Mouse (Mus musculus): ENCODE measurements around the gene BC017158. TPM values are rescaled to one million over a fixed set of nuclear protein-coding genes. Genes with fewer than 3 reads are reported as not detected.

BC017158 gene
- polyA plus RNA-seq, 1 experiment from 2014 or later = 38.2 TPM

GRCm38 (mm10) chr7:128302151-128302550 is 4.2 kb upstream of the BC017158 start:
- H3K9ac ChIP-seq (ENCODE audit: low read depth, low read length) = no peak overlapping the region
- H3K36me3 ChIP-seq (ENCODE audit: control insufficient read depth, insufficient read depth, low read length) = no peaks in the 10 kb centered on the region
- whole genome bisulfite sequencing = 85% methylated on average over 3 of the region's 3 CpGs
- H3K4me1 ChIP-seq (replicated peaks; ENCODE audit: control insufficient read depth, insufficient read depth, low read length) = peaks cover 8% of the 10 kb centered on the region
- DNase-seq (ENCODE audit: low spot score) = no peak
- ATAC-seq (replicated peaks; ENCODE audit: low FRiP score) = no peak
- no peak overlapping the region; the same call in 1 of the 2 replicates for H3K4me3 ChIP-seq (ENCODE audit: low read depth, low read length)
- H3K27me3 ChIP-seq (replicated peaks; ENCODE audit: control insufficient read depth, insufficient read depth, low read length) = no peaks in the 10 kb centered on the region
- H3K4me2 ChIP-seq = peak overlapping the region; percentile 49
- H3K27ac ChIP-seq (ENCODE audit: low read depth, low read length) = no peak overlapping the region
- H3K9me3 ChIP-seq (ENCODE audit: control insufficient read depth, low read length) = no peaks in the 10 kb centered on the region

GRCm38 (mm10) chr7:128300952-128301351 is 3.0 kb upstream of the BC017158 start:
- no peaks in the 10 kb centered on the region for H3K36me3 ChIP-seq (ENCODE audit: control insufficient read depth, insufficient read depth, low read length)
- H3K27ac ChIP-seq (ENCODE audit: low read depth, low read length) = no peak overlapping the region; the same call in 1 of the 2 replicates
- H3K4me2 ChIP-seq = no peak overlapping the region
- H3K9ac ChIP-seq (ENCODE audit: low read depth, low read length) = no peak overlapping the region
- H3K4me1 ChIP-seq (replicated peaks; ENCODE audit: control insufficient read depth, insufficient read depth, low read length) = peaks cover 20% of the 10 kb centered on the region
- no peaks in the 10 kb centered on the region for H3K27me3 ChIP-seq (replicated peaks; ENCODE audit: control insufficient read depth, insufficient read depth, low read length)
- no peak overlapping the region for H3K4me3 ChIP-seq (ENCODE audit: low read depth, low read length)
- DNase-seq (ENCODE audit: low spot score) = no peak
- 74% methylated on average over 3 of the region's 3 CpGs for WGBS
- no peak for ATAC-seq (replicated peaks; ENCODE audit: low FRiP score)
- no peaks in the 10 kb centered on the region for H3K9me3 ChIP-seq (ENCODE audit: control insufficient read depth, low read length)

DNA sequence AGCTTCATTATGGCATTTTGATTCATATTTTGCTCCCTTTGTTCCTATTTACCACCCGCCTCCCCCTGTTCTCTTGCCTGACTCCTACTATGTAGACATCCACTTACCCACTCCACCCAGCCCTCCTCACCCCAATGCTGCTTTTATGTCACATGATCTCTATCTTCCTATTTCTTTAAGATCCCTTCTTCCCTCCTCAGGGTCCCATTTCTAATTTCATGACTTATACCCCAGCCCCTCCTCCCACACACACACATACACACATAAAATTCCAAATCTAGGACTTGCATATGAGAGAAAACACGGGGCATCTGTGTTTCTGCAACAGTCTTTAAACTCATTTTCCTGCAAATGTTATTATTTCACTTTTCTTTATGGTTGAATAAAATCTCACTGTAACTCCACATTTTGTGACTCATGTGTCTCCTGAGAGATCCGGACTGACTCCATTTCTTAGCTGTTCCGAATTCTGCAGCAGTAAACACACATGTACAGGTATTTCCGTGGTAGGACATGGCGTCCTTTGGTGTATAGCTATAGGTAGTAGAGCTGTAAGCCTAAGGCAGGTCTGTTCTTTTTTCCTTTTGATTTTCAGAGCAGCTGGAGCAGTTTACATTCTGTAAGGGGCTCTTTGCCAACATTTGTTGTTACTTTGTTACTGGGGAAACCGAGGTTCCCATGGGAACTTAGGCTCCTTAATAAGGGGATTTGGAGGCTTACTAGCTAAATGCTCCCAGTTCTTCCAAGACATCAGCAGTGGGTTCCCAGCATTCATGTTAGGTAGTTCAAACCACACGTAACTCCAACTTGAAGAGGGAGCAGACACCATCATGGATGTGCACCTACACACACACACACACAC is 742 bp upstream of the BC017158 start:
- peak overlapping the region; percentile 98 for H3K9ac ChIP-seq (ENCODE audit: low read depth, low read length)
- ATAC-seq (replicated peaks; ENCODE audit: low FRiP score) = peak; percentile 48; the same call in 1 of the 2 replicates
- DNase-seq (ENCODE audit: low spot score) = no peak
- WGBS = 81% methylated on average over 8 of the region's 8 CpGs
- H3K27ac ChIP-seq (ENCODE audit: low read depth, low read length) = peak overlapping the region; percentile 83
- no peaks in the 10 kb centered on the region for H3K27me3 ChIP-seq (replicated peaks; ENCODE audit: control insufficient read depth, insufficient read depth, low read length)
- peak overlapping the region; percentile 84 for H3K4me3 ChIP-seq (ENCODE audit: low read depth, low read length)
- H3K36me3 ChIP-seq (ENCODE audit: control insufficient read depth, insufficient read depth, low read length) = 0 out of 2 replicates have a peak, but pooled peaks cover 3% of the 10 kb centered on the region
- peaks cover 38% of the 10 kb centered on the region for H3K4me1 ChIP-seq (replicated peaks; ENCODE audit: control insufficient read depth, insufficient read depth, low read length)
- peak overlapping the region; percentile 95 for H3K4me2 ChIP-seq
- H3K9me3 ChIP-seq (ENCODE audit: control insufficient read depth, low read length) = no peaks in the 10 kb centered on the region

GRCm38 (mm10) chr7:128297291-128297616 is 716 bp downstream of the BC017158 start:
- peak overlapping the region; percentile 84 for H3K4me3 ChIP-seq (ENCODE audit: low read depth, low read length)
- H3K9me3 ChIP-seq (ENCODE audit: control insufficient read depth, low read length) = no peaks in the 10 kb centered on the region
- 27% methylated on average over 10 of the region's 10 CpGs for WGBS
- no peaks in the 10 kb centered on the region for H3K27me3 ChIP-seq (replicated peaks; ENCODE audit: control insufficient read depth, insufficient read depth, low read length)
- ATAC-seq (replicated peaks; ENCODE audit: low FRiP score) (peak; percentile 12; the same call in 1 of the 2 replicates), DNase-seq (ENCODE audit: low spot score) (peak; percentile 43)
- H3K36me3 ChIP-seq (ENCODE audit: control insufficient read depth, insufficient read depth, low read length) = 0 out of 2 replicates have a peak, but pooled peaks cover 3% of the 10 kb centered on the region
- H3K4me2 ChIP-seq = peak overlapping the region; percentile 95
- peaks cover 38% of the 10 kb centered on the region for H3K4me1 ChIP-seq (replicated peaks; ENCODE audit: control insufficient read depth, insufficient read depth, low read length)
- peak overlapping the region; percentile 83 for H3K27ac ChIP-seq (ENCODE audit: low read depth, low read length)
- peak overlapping the region; percentile 98 for H3K9ac ChIP-seq (ENCODE audit: low read depth, low read length)

DNA sequence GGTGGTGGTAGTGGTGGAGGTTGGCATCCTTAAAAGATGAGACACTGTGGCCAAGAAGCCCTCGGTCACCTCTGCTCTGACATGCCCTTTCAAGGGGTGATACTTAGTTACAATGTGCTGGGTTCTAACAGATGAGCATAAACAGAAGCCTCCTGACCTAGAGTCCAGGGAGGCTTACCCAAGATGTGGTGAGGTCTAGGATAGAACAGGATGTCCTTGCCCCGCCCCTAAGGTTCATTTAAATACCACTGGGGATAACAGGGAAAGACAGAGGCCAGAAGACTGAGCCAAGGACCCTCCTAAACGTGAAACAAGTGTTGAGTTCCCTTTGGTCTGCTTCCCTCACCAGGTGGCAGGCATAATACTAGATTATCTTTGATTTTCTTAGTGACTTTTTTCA is 1.5 kb downstream of the BC017158 start:
- ATAC-seq (replicated peaks; ENCODE audit: low FRiP score) (no peak), DNase-seq (ENCODE audit: low spot score) (no peak)
- Histone ChIP-seq H3K4me2 (peak overlapping the region; percentile 95), H3K36me3 (ENCODE audit: control insufficient read depth, insufficient read depth, low read length) (0 out of 2 replicates have a peak, but pooled peaks cover 3% of the 10 kb centered on the region), H3K27me3 (replicated peaks; ENCODE audit: control insufficient read depth, insufficient read depth, low read length) (no peaks in the 10 kb centered on the region), H3K9me3 (ENCODE audit: control insufficient read depth, low read length) (no peaks in the 10 kb centered on the region), H3K27ac (ENCODE audit: low read depth, low read length) (no peak overlapping the region), H3K9ac (ENCODE audit: low read depth, low read length) (peak overlapping the region; percentile 98), H3K4me1 (replicated peaks; ENCODE audit: control insufficient read depth, insufficient read depth, low read length) (peaks cover 38% of the 10 kb centered on the region), H3K4me3 (ENCODE audit: low read depth, low read length) (peak overlapping the region; percentile 84)
- whole genome bisulfite sequencing = 59% methylated on average over 3 of the region's 3 CpGs

GRCm38 (mm10) chr7:128294785-128295184 is 3.2 kb downstream of the BC017158 start:
- Histone ChIP-seq H3K36me3 (ENCODE audit: control insufficient read depth, insufficient read depth, low read length) (peaks cover 3% of the 10 kb centered on the region; the same call in 1 of the 2 replicates), H3K27ac (ENCODE audit: low read depth, low read length) (peak overlapping the region; percentile 6; the same call in 1 of the 2 replicates), H3K9ac (ENCODE audit: low read depth, low read length) (no peak overlapping the region), H3K9me3 (ENCODE audit: control insufficient read depth, low read length) (no peaks in the 10 kb centered on the region), H3K4me1 (replicated peaks; ENCODE audit: control insufficient read depth, insufficient read depth, low read length) (peaks cover 42% of the 10 kb centered on the region), H3K4me3 (ENCODE audit: low read depth, low read length) (no peak overlapping the region), H3K4me2 (peak overlapping the region; percentile 31), H3K27me3 (replicated peaks; ENCODE audit: control insufficient read depth, insufficient read depth, low read length) (no peaks in the 10 kb centered on the region)
- ATAC-seq (replicated peaks; ENCODE audit: low FRiP score) (no peak), DNase-seq (ENCODE audit: low spot score) (no peak)
- WGBS = 77% methylated on average over 10 of the region's 10 CpGs

DNA sequence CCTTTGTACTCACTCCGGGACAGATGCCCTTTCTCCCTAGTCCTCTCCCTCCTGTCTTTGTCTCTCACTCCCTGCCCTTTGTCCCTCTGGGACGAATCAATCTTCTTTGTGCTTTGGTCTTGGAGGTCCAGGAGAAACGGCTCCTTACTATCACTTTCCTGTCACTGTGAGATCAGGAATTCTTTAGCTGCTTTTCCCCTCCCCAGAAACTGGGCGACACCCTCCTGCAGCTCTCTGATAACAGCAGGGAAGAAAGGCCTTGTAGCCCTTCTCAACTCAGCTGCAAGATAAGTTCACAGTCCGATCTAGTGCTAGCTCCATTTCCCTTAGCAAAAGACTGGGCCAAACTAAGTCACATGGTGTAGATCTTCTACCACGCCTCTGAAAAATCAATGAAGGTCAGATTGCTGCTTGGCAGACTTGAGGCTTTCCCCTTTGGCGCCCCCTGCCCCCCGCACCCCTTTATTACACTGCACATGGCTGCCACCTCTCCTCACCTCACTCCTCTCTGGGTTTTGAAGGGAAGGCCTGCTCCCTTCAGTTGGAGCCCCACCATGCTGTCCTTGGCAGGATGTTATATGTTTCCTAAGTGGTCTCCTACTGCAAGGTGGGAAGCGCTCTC is 8.9 kb downstream of the BC017158 start:
- Histone ChIP-seq H3K9ac (ENCODE audit: low read depth, low read length) (peak overlapping the region; percentile 58), H3K36me3 (ENCODE audit: control insufficient read depth, insufficient read depth, low read length) (peaks cover 13% of the 10 kb centered on the region), H3K9me3 (ENCODE audit: control insufficient read depth, low read length) (no peaks in the 10 kb centered on the region), H3K27ac (ENCODE audit: low read depth, low read length) (peak overlapping the region; percentile 88), H3K4me3 (ENCODE audit: low read depth, low read length) (peak overlapping the region; percentile 25; the same call in 1 of the 2 replicates), H3K27me3 (replicated peaks; ENCODE audit: control insufficient read depth, insufficient read depth, low read length) (no peaks in the 10 kb centered on the region), H3K4me1 (replicated peaks; ENCODE audit: control insufficient read depth, insufficient read depth, low read length) (peaks cover 23% of the 10 kb centered on the region), H3K4me2 (peak overlapping the region; percentile 65)
- DNase-seq (ENCODE audit: low spot score) (no peak), ATAC-seq (replicated peaks; ENCODE audit: low FRiP score) (peak; percentile 98)
- WGBS = 17% methylated on average over 9 of the region's 9 CpGs

GRCm38 (mm10) chr7:128285060-128285459 is 12.9 kb downstream of the BC017158 start:
- no peak for ATAC-seq (replicated peaks; ENCODE audit: low FRiP score)
- 89% methylated on average over 8 of the region's 8 CpGs for WGBS
- Histone ChIP-seq H3K9ac (ENCODE audit: low read depth, low read length) (no peak overlapping the region), H3K9me3 (ENCODE audit: control insufficient read depth, low read length) (no peaks in the 10 kb centered on the region), H3K4me1 (replicated peaks; ENCODE audit: control insufficient read depth, insufficient read depth, low read length) (peaks cover 19% of the 10 kb centered on the region), H3K4me2 (no peak overlapping the region), H3K36me3 (ENCODE audit: control insufficient read depth, insufficient read depth, low read length) (peaks cover 19% of the 10 kb centered on the region), H3K27ac (ENCODE audit: low read depth, low read length) (no peak overlapping the region), H3K4me3 (ENCODE audit: low read depth, low read length) (no peak overlapping the region), H3K27me3 (replicated peaks; ENCODE audit: control insufficient read depth, insufficient read depth, low read length) (no peaks in the 10 kb centered on the region)
- no peak for DNase-seq (ENCODE audit: low spot score)

Data from liver, embryonic 11.5 days (tissue).